Mouse (Mus musculus) heart, postnatal 0 days (tissue): ENCODE results near the gene Scnn1b.

Experiments
- CTCF ChIP-seq: IDR thresholded peaks from 2 replicates; pipeline ENCODE4 v1.5.1; 2016; ENCODE audit warnings: antibody characterized with exemption, control low read depth, low read depth
- EP300 ChIP-seq: IDR thresholded peaks from 2 replicates; pipeline ENCODE4 v1.6.1; 2016; ENCODE audit warnings: antibody characterized with exemption, low read depth

DNA sequence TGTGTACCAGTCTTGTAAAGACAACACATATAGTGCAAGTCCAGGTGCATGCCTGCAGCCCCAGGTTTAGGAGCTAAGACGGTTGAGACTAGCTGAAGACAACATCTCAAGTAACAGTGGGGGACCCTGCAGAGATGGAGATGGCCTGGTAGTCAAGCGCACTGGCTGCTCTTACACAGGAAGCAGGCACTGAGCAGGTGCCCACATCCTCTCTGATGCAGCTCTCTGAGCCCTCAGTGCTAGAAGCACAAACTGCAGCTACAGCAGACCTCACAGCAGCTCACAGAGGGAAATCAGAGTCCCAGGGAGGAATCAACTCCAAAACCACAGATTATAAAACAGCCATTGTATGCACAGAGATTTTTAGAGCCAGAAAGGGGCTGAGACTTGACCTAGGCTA, 69.5 kb downstream of the Scnn1b start:
- no peak for TF ChIP-seq CTCF
- no peak for TF ChIP-seq EP300
